Mouse (Mus musculus): ENCODE measurements at regions not wholly inside any gene's neighbourhood (a gene's known extent, or its start where the extent isn't known, plus 50 kb on each side); places are given as distances from the start of the nearest gene placed in this dataset.
A peak's percentile ranks its signal among the peaks of the same experiment; 100 is the strongest.
"Not testable (repeated sequence)": the region's sequence is repeated elsewhere in the genome, so short reads cannot be mapped to it uniquely, and the experiment has no call there.

DNA sequence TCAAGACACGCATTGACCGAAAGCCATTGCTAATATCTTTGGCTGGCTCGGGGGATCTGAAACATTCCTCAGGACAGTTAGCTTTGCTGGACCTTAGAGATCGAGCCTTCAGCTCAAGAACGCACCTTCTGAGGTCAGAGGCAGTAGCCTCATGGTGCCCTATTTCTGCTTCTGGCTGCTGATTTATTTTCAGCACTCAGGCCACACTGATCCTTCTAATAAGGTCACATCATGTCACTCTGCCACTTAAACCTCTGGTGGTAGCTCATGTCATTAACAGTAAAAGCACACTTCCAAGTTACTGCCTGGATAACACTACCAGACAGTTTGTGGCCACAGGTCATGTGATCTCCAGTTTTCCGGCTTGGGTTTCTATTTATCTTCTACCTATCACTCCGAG is 325.9 kb upstream of the Tmpo start:
- DNase-seq: no peak
- intact Hi-C loops (cut with DNase I; ENCODE audit: low total_unique reads): no loop called here

DNA sequence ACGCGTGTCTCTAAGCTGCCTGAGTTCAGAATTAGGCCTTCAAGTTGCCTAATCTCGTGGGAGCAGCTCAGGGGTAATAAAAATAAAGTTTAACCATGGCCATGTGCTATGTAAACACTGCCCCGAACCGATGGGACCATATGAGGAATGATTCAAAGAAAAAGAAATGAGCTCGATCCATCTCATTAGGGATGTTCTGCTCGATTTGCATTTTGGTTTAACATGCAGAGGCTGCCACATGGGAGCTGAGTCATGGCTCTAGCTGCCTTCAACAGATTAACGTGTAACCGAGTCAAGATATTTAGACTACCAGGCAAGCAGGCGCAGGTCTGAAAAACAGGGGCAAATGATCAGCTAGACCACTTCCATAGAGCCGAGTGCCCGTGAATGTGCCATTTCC is 323.8 kb upstream of the Tmpo start:
- intact Hi-C loops (cut with DNase I; ENCODE audit: low total_unique reads): no loop called here
- DNase-seq: no peak

DNA sequence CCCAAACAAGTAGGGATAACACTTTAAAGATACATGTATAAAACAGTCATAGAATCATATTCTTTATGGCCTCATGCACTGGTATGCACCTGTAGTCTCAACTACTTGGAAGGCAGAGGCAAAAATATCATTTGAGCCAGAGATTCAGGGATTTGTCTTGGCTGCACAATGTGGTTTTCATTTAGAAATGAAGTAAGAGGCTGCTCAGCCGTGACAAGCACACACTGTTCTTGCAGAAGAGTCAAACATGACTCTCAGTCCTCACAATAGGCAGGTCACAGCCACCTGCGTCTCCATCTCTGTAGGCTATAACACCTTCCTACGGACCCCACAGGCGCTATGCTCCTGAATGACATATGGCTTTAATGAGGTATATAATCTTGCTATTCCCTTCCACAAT is 317.4 kb upstream of the Tmpo start:
- intact Hi-C loops (cut with DNase I; ENCODE audit: low total_unique reads): no loop called here
- DNase-seq: no peak

DNA sequence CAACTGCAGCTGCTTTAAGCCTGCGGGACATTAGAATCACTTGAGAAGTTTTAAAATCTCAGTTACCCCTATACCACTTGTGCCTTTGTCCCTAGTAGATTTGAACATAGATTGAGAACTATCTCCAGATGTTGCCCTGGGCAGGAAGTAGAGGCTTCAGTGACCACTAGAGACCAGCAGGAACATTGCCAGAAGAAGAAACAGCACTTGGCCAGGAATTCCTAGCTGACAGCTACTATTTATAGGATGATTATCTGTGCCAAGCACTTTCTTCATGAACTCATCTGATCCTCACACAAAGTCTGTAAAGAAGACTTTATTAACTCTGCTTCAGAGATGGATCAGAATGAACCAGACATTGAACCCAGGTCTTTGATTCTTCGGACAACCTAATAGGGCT is 283.6 kb upstream of the Tmpo start:
- intact Hi-C loops (cut with DNase I; ENCODE audit: low total_unique reads): no loop called here
- peak; percentile 10 for DNase-seq

DNA sequence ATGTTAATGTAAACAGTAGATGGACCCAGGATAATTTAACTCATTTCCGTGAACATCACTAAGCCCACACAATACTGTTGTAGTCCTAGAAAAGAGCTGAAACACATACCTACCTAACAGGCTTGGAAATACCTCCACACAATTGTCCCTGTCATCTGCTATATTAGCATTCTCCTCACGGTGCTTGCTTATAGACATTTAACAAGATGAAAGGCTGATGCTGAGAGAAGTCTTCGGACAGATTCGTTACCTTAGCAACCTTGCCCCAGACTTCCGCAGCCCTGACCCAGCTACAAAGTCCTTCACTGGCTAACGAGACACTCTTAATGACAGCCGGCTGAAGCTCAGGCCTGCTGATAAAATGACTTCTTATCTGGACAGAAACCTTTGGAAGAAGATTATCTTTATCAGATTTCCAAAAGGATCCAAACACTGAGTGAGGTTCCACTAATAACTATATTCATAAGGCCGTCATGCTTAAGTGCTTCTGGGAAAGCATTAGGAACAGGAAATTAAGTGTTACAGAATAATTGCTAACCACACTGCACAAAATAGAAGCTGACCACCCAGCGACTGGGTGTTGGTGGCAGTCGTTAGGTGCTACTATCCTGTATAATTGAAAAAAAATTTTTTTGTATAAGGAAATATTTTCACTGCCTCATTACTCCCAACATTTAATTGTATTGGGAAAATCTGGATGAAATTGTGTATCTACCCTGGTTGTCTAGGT is 267.0 kb upstream of the Tmpo start:
- no peak for DNase-seq
- intact Hi-C loops (cut with DNase I; ENCODE audit: low total_unique reads): no loop called here

DNA sequence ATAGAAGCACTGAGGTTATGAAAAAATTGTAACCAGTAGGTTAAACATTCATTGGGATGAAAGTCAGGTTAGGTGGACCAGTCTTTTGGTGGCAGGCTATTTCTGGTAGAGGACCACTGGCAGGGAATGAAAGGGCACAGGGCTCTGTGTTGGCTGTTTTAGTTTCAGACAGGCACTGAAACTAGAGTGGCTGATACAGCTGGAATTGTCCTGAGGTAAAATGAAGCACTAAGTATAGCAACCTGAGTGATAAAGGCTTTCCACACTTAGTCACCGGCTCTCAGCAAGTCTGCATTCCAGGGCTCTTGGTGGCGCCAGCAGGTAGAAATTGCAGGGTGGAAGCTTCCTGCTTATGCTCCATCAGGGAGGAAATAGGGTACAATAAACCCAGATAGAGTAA is 262.2 kb upstream of the Tmpo start:
- intact Hi-C loops (cut with DNase I; ENCODE audit: low total_unique reads): no loop called here

DNA sequence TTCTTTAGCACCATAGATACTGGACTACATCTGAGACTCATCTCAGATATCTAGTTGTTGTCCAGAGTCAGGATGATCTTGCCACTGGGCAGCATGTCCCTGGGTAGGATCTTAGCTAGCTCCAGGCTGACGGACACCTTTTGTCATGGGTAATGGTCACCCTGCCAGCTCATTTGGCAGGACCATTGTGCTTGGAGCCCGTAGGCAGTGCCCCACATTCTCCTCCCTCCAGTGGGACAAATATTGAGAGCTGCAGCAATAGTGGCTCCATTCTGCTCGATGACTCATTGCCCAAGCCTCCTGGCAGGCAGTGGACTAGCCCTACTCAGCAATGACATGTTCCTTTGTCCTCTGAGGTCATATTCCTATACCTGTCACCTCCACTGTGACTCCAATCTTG is 258.9 kb upstream of the Tmpo start:
- intact Hi-C loops (cut with DNase I; ENCODE audit: low total_unique reads): no loop called here
- DNase-seq: no peak

More for the DNA sequence above, 262.2 kb upstream of the Tmpo start:
- no peak for DNase-seq

DNA sequence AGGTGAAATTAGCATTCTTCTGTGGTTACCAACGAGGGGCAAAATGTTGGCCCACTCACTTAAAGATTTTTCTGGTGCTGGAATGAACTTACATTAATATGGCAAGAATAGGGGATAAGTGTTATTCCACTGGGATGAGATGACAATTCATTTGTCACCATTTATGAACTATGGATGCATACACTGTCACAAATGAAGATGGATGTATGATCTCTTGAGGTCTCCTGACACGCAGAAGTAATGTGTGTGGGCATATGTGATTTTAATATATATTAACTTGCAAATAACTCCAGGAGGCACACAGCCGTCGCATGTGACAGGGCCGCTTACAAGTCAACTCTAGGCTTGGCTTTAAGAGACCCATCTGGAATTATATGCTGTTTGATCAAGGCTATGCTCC is 256.8 kb upstream of the Tmpo start:
- intact Hi-C loops (cut with DNase I; ENCODE audit: low total_unique reads): no loop called here
- no peak for DNase-seq

DNA sequence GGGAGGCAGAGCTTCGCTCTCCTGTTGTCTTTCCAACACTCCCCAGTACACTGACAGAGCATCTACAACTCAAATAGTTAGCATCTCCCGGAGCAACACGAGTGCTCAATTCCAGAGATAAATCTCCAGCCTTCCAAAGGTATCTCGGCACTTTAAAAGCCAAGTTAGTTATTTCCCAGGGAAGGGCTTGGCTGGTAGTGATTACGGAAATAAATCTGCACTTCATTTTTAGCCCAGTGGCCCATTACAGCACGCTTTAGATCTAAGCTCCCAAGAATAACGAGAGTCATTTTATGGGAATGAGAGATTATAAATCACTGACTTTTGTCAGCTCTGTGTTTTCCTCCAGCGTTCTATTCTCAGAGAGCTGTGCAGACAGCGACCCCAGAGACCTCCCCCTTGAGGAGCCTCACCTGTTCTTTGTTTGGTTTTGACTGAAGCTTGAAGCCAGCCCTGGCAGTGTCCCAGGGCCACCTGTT is 255.0 kb upstream of the Tmpo start:
- intact Hi-C loops (cut with DNase I; ENCODE audit: low total_unique reads): no loop called here
- DNase-seq: no peak

DNA sequence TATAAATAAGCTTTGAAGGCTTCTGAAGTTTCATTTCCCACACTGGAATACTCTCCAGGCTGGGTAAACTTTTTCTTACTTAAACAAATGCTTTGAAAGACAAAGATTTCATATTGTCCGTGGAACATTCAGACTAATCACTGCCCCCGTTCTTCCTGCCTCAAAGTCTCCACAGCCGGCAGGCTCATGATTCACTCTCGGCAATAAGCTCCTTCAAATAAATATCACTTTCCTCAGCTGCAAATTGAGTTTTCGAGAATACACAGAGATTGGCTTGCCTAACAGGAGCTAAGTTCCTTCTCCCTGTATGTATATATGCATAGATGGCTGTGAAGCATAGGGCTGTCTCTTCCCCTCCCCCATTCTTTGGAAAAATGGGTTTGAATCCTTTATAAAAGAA is 249.2 kb upstream of the Tmpo start:
- intact Hi-C loops (cut with DNase I; ENCODE audit: low total_unique reads): no loop called here
- DNase-seq: no peak

DNA sequence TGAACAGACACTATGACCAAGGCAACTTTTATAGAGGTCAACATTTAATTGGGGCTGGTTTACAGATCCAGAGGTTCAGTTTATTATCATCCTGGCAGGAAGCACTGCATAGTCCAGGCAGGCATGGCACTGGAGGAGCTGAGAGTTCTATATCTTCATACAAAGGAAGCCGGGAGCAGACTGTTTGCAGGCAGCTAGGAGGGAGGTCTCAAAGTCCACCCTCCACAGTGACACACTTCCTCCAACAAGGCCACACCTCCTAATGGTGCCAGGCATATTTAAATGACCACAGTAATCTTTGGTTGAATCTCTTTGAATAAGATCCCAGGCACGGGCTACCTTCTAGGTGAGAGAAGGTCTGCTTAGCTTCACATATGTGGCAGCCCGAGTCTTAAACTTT is 245.5 kb upstream of the Tmpo start:
- no peak for DNase-seq
- intact Hi-C loops (cut with DNase I; ENCODE audit: low total_unique reads): no loop called here

DNA sequence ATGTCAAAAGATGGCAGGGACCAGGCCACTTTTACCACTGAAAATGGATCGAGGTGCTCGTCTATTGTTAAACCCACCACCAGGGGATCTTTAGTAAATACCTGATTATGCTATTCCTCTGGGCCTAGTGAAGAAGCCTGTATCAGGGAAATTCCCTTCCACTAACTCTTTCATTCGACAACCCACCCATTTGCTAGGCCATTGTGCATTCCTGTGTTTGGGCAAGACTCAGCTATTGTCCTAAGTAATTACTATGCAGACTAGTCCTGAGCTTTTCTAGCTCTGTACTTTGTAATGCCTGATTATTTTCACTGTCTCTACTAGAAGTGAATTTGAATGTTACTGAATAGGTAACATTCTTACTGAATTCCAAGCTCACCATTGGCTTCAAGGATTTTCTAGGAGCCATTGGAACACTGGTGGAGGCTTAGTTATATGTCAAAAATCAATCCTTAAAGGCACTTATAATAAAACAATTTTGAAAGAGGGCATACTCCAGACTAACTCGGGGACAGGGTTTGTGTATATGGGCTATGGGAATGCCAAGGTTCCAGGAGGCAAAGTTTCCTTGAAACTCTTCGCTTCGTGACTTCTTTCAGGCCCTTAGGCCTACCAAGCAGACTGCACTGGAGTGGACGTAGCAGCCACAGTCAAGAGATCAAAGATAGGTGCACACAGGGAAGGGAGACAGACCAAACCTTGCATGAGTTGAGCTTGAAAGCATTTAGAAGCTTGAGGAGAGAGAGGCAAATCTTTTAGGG is 244.7 kb upstream of the Tmpo start:
- intact Hi-C loops (cut with DNase I; ENCODE audit: low total_unique reads); DNase-seq: not testable (repeated sequence)

DNA sequence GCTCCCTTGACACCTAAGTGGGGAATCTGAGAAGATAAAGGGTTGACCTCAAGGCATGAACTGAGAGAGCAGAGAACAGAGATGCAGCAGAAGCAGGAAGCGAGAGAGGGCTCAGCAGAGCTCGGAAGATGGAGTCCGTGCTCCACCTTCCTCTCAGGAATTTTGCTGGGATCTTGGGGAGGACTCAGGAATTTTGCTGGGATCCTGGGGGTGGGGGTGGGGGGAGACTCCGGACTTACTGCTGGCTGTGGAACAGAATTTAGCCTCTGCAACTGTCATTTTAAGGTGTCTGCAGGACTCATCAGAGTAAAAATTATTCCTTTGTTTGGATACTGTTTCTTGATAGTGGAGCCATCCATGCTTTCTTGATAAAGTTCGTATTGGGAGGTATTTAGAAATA is 243.7 kb upstream of the Tmpo start:
- intact Hi-C loops (cut with DNase I; ENCODE audit: low total_unique reads): no loop called here
- no peak for DNase-seq

DNA sequence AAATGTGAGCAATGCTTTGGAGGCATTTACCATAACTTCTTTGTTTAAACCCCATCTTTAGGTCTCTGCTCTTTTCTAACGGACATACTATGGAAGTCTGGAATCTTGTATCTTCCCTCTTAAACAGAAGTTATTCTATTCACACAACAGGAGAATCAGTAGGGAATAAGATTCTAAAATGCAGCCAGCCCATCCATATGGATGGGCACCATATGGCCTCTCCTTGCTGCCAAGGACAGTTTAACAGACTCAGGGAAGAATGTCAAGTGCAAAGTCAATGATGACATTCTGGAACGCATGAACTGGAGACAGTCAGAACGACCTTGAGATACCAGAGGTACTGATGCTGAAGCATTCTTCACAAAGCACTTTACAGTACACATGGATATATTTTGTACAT is 206.1 kb upstream of the Tmpo start:
- intact Hi-C loops (cut with DNase I; ENCODE audit: low total_unique reads): no loop called here
- DNase-seq: no peak

DNA sequence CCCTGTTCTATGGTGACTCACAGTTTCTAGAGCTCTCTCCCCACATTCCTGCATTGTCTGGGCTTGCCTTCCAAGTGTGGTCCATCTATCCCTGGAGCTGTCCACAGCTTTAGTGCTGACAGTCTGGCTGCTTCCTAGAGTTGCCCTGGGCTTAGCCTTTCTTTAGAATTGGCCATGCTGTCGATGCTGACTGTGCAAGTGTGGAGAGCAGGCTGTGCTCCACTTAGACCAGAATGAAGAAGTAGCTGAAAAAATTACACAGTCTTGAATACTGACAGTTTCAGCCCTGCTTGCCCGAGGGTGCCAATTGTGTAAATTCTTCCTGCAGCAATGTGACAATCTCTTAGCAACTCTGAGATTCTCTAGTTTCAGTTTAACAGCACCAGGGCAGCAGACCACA is 203.3 kb upstream of the Tmpo start:
- peak; percentile 6 for DNase-seq
- intact Hi-C loops (cut with DNase I; ENCODE audit: low total_unique reads): no loop called here

DNA sequence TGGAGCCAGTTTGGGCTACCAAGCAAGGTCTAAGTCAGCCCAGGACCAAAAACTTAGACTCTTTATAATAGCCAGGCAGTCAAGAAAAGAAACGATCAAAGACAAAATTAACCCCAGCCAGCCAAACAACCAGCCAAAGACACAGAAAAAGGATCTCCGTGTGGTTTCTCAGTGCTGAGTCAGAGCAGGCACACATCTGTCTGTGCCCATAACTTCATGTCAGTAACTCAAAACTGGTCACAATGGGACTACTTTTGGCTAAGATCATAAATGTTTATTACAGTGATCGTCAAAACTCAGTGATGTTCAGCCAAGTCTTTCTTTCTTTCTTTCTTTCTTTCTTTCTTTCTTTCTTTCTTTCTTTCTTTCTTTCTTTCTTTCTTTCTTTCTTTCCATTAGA is 195.6 kb upstream of the Tmpo start:
- no peak for DNase-seq
- intact Hi-C loops (cut with DNase I; ENCODE audit: low total_unique reads): no loop called here

DNA sequence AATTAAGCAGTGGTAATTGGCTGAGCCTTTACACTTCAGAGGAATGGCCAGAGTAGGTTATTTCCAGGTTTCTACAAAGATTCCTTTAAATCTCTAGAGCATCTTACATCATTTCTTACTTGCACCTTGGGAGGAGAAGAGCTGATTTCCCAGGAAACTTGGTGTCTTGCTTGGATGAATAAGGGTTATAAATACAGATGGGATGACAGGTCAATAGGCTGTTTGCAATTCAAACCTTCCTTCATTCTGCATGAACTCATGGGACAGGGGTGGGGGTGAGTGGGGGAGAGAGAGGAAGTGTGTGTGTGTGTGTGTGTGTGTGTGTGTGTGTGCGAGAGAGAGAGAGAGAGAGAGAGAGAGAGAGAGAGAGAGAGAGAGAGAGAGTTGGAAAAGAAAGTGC is 186.4 kb upstream of the Tmpo start:
- intact Hi-C loops (cut with DNase I; ENCODE audit: low total_unique reads): no loop called here
- no peak for DNase-seq

DNA sequence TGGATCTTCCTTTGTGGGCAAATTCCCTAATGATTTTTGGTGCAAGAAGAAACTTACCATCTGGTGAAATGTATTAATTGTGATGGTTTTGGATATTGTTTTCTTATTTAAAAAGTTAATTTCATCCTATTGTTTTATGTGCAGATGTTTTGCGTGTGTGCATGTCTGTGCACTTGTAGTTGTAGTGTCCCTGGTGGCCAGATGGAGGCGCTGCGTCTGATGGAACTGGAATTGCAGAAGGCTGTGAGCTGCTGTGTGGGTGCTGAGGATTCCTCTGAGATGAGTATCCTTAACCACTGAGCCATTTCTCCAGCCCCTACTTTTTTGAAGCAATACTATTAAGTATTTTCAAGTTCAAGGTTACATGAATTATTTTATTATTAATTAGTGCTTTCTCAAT is 181.5 kb upstream of the Tmpo start:
- DNase-seq: no peak
- intact Hi-C loops (cut with DNase I; ENCODE audit: low total_unique reads): no loop called here

DNA sequence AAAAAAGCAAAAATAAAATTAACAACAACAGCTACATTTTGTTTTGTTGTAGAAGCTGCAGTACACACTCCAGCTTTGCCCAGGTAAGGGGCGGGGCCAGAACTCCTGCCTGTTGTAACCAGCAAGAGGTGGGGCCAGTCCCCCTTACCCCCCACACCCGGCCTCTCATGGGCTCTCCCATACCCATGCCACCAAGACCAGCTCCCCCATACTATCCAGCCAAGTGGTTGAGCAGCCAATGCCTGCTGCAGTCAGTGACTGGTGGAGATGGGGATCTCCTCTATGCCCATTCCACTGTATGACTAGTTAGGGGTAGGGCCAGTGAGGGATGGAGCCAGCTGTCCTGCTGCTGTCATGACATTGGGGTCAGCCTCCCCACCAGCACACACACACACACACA is 180.5 kb upstream of the Tmpo start:
- no peak for DNase-seq
- intact Hi-C loops (cut with DNase I; ENCODE audit: low total_unique reads): no loop called here

DNA sequence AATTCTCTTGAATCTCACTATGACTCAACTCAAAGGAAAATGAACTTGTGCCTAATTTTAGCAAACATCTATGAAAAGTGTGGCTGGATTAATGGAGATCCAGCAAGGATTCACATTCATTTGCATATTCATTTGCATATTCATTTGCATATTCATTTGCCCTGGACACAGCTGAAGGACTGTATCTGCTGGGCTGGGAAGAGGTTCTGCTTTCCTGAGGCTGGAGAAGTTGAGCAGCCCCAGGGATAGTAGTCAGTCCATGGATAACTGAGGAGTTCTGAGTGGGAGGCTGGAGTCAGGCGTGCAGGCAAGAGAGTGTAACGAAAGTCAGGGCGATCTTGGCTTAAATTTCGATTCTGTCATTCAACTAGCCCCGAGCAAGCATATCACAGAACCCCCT is 164.3 kb upstream of the Tmpo start:
- no peak for DNase-seq
- intact Hi-C loops (cut with DNase I; ENCODE audit: low total_unique reads): no loop called here

DNA sequence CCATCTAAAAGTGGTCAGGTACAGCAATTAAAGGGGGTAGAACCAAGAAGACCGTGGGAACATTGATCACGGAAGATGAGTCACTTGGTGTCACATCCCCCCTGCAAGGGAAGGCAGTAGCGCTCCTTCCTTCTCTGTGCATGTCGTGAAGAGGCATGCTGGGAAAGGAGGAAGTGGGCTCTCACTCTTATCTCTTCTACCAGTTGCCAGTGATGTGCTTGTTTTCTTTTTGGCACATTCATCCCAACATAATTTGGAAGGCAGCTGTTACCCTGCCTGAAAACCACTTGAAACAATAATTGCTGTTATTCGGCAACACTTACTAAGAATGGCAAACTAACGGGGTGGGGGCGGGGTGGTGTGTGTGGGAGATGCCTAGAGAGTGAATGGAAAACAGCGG is 161.0 kb upstream of the Tmpo start:
- intact Hi-C loops (cut with DNase I; ENCODE audit: low total_unique reads): no loop called here
- no peak for DNase-seq
